Mouse (Mus musculus) spleen, adult 2 months (tissue): ENCODE results near the gene Olfr54. TPM values are rescaled to one million over a fixed set of nuclear protein-coding genes. Genes with fewer than 3 reads are reported as not detected.
A peak's percentile ranks its signal among the peaks of the same experiment; 100 is the strongest.
"Not testable (repeated sequence)": the region's sequence is repeated elsewhere in the genome, so short reads cannot be mapped to it uniquely, and the experiment has no call there.

ENCODE experiments used
- DNase-seq, 2 experiments: peaks; one replicate each; pipeline versions ENCODE4 v3.0.0 to v3.0.0-alpha.2; 2012 to 2021; ENCODE audit warnings: low spot score in 2 of 2, low read depth in 1 of 2
- H3K27ac ChIP-seq: fragments of 200-500 bp; 2 replicates; pipeline ENCODE4 v1.5.1; 2012; ENCODE audit warnings: low read length, inconsistent platforms; ENCODE audit not compliant: insufficient read depth
- H3K27me3 ChIP-seq: fragments of 200-500 bp; 2 replicates; pipeline ENCODE4 v1.6.1; 2012; ENCODE audit warnings: mild to moderate bottlenecking, moderate library complexity, low read length, inconsistent platforms; ENCODE audit not compliant: control insufficient read depth, insufficient read depth
- H3K36me3 ChIP-seq: fragments of 200-500 bp; 2 replicates; pipeline ENCODE4 v1.6.1; 2012; ENCODE audit warnings: mild to moderate bottlenecking, low read length, inconsistent platforms; ENCODE audit not compliant: control insufficient read depth, insufficient read depth
- H3K4me1 ChIP-seq: fragments of 200-500 bp; 2 replicates; pipeline ENCODE4 v1.6.1; 2011; ENCODE audit warnings: inconsistent platforms; ENCODE audit not compliant: control insufficient read depth, insufficient read depth, insufficient read length
- H3K4me3 ChIP-seq: fragments of 200-500 bp; 2 replicates; pipeline ENCODE4 v1.5.1; 2011; ENCODE audit warnings: mild to moderate bottlenecking, inconsistent platforms; ENCODE audit not compliant: insufficient read depth, insufficient read length; ENCODE audit errors: extremely low read depth
- CTCF ChIP-seq: fragments of 200-500 bp; IDR thresholded peaks from 2 replicates; pipeline ENCODE4 v1.5.1; 2011; ENCODE audit warnings: mild to moderate bottlenecking, inconsistent platforms; ENCODE audit not compliant: insufficient read depth, insufficient read length, insufficient replicate concordance; ENCODE audit errors: extremely low read depth
- POLR2A ChIP-seq: fragments of 200-500 bp; IDR thresholded peaks from 2 replicates; pipeline ENCODE4 v1.6.1; 2011; ENCODE audit warnings: low read depth, low read length, inconsistent platforms
- WGBS: fragments of 180-500 bp; shearing (Covaris S2); methylation state at CpG from one replicate; pipeline ENCODE4 v1.1.7; 2018; 5-methylcytosine and 5-hydroxymethylcytosine counted together
- polyA plus RNA-seq: library from polyadenylated mRNA; depleted of rRNA; stranded (reverse); fragments of >200 nt; gene quantifications from 2 replicates; pipeline ENCODE4 v1.2.3, GENCODE M21; 2012

The Olfr54 gene
- polyA plus RNA-seq, 1 experiment, result not detected

DNA sequence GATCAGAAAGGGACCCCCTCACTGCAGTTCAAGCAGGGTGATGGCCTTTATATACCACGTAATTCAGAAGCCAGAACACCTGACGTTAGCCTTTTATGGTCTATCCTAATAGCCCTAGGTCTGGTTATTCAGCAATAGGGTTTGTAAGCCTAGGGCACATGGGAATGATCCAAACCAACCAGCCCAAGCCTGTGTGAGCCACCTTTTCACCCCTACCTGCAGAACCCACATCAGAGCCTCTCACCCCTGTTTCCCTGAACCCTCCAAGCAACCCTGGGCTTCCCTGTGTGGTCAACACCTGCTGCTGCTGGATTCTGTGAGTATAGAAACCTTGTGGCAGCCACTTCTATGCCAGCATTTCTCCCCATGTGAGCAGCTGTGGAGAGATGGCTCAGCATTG is 16.2 kb downstream of the Olfr54 start:
- Histone ChIP-seq H3K4me3 (no peak overlapping the region), H3K36me3 (no peaks in the 10 kb centered on the region), H3K27me3 (no peaks in the 10 kb centered on the region), H3K4me1 (no peaks in the 10 kb centered on the region), H3K27ac (no peak overlapping the region)
- WGBS, result 81% methylated on average over 2 of the region's 2 CpGs
- TF ChIP-seq CTCF (no peak), POLR2A (no peak)
- DNase-seq, result no peak

DNA sequence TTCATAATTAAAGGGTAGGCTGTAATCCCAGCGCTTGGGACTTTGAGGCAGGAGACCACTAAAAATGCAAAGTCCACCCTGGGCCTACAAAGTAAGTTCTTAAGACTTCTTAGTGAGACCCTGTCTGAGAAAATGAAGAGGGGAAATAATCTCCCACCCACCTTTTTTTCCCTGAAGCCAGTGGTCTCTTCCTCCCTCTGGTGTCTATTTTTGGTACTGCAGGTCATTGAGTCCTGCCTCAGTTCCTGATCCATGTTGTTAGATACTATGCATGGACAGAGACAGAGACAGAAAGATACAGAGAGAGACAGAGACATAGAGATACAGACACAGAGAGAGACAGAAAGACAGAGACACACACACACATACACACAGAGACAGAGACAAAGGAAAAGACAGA is 18.8 kb downstream of the Olfr54 start:
- 52% methylated on average over 1 of the region's 1 CpGs for WGBS
- DNase-seq, result no peak

DNA sequence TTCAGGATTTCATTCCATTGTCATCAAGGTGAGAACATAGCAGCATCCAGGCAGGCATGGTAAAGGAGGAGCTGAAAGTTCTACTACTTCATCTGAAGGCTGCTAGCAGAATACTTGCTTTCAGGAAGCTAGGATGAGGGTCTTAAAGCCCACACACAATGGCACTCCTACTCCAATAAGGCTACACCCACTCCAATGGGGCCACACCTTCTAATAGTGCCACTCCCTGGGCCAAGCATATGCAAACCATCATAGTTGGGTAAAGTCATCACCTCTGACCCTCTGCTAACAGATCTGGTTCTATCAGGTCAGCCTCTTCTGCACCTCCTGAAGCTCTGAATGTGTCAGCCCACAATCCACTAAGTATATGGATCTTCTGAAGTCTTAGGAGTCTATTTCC is 20.1 kb downstream of the Olfr54 start:
- H3K27ac ChIP-seq, DNase-seq, H3K4me1 ChIP-seq, H3K36me3 ChIP-seq, H3K4me3 ChIP-seq, H3K27me3 ChIP-seq: not testable (repeated sequence)

More for the DNA sequence above, 18.8 kb downstream of the Olfr54 start:
- H3K27ac ChIP-seq, result no peak overlapping the region
- no peaks in the 10 kb centered on the region for H3K36me3 ChIP-seq
- TF ChIP-seq POLR2A, result no peak
- TF ChIP-seq CTCF, result peak; percentile 26; the same call in 1 of the 2 replicates
- H3K27me3 ChIP-seq, result no peaks in the 10 kb centered on the region
- no peak overlapping the region for H3K4me3 ChIP-seq
- H3K4me1 ChIP-seq, result no peaks in the 10 kb centered on the region

DNA sequence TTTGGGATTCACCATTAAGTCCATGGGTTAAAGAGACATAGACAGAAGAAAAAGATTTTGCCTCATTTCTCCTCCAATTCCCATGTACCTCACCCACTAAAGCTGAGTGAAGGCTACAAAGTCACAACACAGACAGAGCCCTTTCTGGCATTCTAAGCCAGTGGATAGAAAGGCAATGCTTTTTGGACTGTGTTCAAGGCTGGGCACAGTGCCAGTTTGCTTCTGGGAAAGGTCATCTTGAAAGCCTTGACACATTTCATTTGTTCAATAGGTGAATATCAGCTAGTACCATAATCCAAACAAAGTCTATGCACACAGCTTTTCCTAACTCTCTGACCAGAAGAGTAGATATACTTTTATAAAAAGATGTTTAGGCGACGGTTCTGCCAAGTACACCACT is 21.9 kb downstream of the Olfr54 start:
- no peak overlapping the region for H3K27ac ChIP-seq
- H3K36me3 ChIP-seq, result no peaks in the 10 kb centered on the region
- H3K4me1 ChIP-seq, result no peaks in the 10 kb centered on the region
- H3K4me3 ChIP-seq, result no peak overlapping the region
- TF ChIP-seq CTCF, result no peak
- no peak for TF ChIP-seq POLR2A
- DNase-seq, result no peak
- H3K27me3 ChIP-seq, result no peaks in the 10 kb centered on the region
- 94% methylated on average over 2 of the region's 2 CpGs for WGBS

DNA sequence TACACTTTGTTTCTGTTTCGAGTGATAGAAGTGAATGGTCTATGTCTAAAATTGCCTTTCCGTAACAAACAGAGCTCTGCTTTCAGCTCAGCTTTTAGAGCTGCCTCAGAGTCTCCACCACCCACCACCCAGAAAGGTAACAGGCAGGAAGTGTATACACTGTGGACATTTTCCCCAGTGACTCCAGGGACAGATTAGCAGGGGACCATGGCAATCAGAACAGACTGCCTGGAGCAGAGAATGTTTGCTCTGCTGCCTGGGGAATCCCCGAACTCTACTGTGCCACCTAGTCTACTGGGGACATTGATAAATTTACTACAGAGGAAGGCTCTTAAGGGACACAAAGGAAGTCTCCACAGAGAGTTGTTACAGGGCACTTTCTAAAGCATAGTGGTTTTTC is 30.7 kb downstream of the Olfr54 start:
- DNase-seq, H3K27me3 ChIP-seq, H3K4me1 ChIP-seq, H3K4me3 ChIP-seq, H3K27ac ChIP-seq, H3K36me3 ChIP-seq: not testable (repeated sequence)
- 66% methylated on average over 3 of the region's 3 CpGs for whole genome bisulfite sequencing

DNA sequence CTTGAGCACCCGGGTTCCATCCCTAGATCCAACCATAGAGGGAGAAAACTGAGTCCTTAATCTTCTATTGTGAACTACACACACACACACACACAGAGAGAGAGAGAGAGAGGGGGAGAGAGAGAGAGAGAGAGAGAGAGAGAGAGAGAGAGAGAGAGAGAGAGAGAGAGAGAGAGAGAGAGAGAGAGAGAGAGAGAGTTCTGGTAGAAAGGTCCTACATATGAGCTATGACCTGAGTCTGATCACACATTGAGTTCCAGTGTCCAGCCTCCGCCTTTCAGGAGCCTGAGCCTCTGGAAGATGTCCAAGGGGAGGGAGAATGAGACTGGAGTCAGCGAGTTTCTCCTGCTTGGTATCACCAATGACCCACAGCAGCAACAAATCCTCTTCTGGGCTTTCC is 33.8 kb downstream of the Olfr54 start, which contains the start of gene Olfr1375:
TSS of gene Olfr1375 (plus strand) at position 301 of the 400 bp plus-strand sequence.
- WGBS, result 84% methylated on average over 3 of the region's 3 CpGs

DNA sequence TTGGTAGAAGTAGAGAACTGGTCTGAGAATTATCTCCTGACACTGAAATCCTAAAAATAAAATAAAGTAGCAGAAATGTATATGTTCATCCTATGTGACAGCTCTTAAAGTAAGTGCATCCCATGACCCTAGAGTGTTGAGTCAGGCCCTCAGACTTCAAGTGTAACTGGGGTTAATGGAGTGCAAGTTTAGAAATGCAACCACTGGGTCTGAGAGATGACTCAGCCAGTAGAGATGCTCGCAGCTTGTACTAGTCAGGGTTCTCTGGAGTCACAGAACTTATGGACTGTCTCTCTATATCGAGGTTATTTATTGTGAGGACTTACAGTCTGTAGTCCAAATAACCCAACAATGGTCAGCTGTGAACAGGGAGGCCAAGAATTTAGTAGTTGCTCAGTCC is 37.6 kb downstream of the Olfr54 start:
- Histone ChIP-seq H3K27ac (no peak overlapping the region), H3K36me3 (no peaks in the 10 kb centered on the region), H3K27me3 (no peaks in the 10 kb centered on the region), H3K4me3 (no peak overlapping the region), H3K4me1 (no peaks in the 10 kb centered on the region)
- TF ChIP-seq POLR2A, result no peak
- no peak for TF ChIP-seq CTCF
- WGBS, result 67% methylated on average over 2 of the region's 2 CpGs
- DNase-seq, result no peak

More for the DNA sequence above, 33.8 kb downstream of the Olfr54 start, which contains the start of gene Olfr1375:
- not testable (repeated sequence) for H3K4me3 ChIP-seq, H3K27me3 ChIP-seq, DNase-seq, H3K36me3 ChIP-seq, H3K27ac ChIP-seq, H3K4me1 ChIP-seq

DNA sequence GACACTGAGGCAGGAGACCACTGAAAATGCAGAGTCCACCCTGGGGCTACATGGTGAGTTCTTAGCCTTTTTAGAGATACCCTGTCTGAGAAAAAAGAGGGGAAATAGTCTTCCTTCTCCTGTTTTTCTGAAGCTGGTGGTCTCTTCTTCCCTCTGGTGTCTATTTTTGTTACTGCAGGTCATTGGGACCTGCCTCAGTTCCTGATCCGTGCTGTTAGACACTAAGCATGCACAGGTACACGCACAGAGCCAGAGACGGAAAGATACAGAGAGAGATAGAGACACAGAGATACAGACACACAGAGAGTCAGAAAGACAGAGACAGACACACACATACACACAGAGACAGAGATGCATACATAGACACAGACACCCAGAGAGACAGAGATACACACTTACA is 39.2 kb downstream of the Olfr54 start:
- WGBS, result 45% methylated on average over 3 of the region's 3 CpGs
- H3K36me3 ChIP-seq, result no peaks in the 10 kb centered on the region
- no peaks in the 10 kb centered on the region for H3K4me1 ChIP-seq
- H3K4me3 ChIP-seq, result no peak overlapping the region
- no peaks in the 10 kb centered on the region for H3K27me3 ChIP-seq
- no peak overlapping the region for H3K27ac ChIP-seq
- no peak for DNase-seq
- TF ChIP-seq CTCF (no peak), POLR2A (no peak)
